Mouse (Mus musculus) embryonic facial prominence, embryonic 12.5 days (tissue): Measurements from ENCODE around the gene Mlf2. TPM values are rescaled to one million over a fixed set of nuclear protein-coding genes. Genes with fewer than 3 reads are reported as not detected.

Experiments
- ATAC-seq: fragments of 200-750 bp; cut with Nextera tagmentation; 2 replicates; pipeline ENCODE4 v1.8.0; 2017; ENCODE audit not compliant: insufficient number of reproducible peaks, insufficient read depth, low FRiP score, low TSS enrichment
- H3K27ac ChIP-seq: fragments of 300-500 bp; sonication (generic); 2 replicates; pipeline ENCODE4 v1.5.1; 2016; ENCODE audit warnings: mild to moderate bottlenecking
- H3K27me3 ChIP-seq: fragments of 300-500 bp; sonication (generic); 2 replicates; pipeline ENCODE4 v1.6.1; 2016; ENCODE audit warnings: mild to moderate bottlenecking, moderate library complexity
- H3K36me3 ChIP-seq: fragments of 300-500 bp; sonication (generic); 2 replicates; pipeline ENCODE4 v1.6.1; 2016; ENCODE audit warnings: mild to moderate bottlenecking
- H3K4me1 ChIP-seq: fragments of 300-500 bp; sonication (generic); 2 replicates; pipeline ENCODE4 v1.6.1; 2016
- H3K4me2 ChIP-seq: fragments of 300-500 bp; sonication (generic); replicated peaks from 2 replicates; pipeline ENCODE4 v1.6.1; 2016; ENCODE audit warnings: mild to moderate bottlenecking, moderate library complexity
- H3K4me3 ChIP-seq: fragments of 300-500 bp; sonication (generic); 2 replicates; pipeline ENCODE4 v1.5.1; 2016; ENCODE audit warnings: mild to moderate bottlenecking
- H3K9ac ChIP-seq: fragments of 300-500 bp; sonication (generic); 2 replicates; pipeline ENCODE4 v1.6.1; 2016; ENCODE audit warnings: mild to moderate bottlenecking, moderate library complexity
- H3K9me3 ChIP-seq: fragments of 300-500 bp; sonication (generic); 2 replicates; pipeline ENCODE4 v1.6.1; 2016; ENCODE audit warnings: mild to moderate bottlenecking, moderate library complexity
- WGBS: fragments of 180-500 bp; shearing (Covaris S2); methylation state at CpG from one replicate; pipeline ENCODE4 v1.1.7; 2016; 5-methylcytosine and 5-hydroxymethylcytosine counted together
- polyA plus RNA-seq: library from polyadenylated mRNA; unstranded; fragments of >200 nt; fragmentation: Nextera tagmentation; extraction: Ambion mirVana; gene quantifications from 2 replicates; pipeline ENCODE4 v1.2.1, GENCODE M21; 2016

The Mlf2 gene
- polyA plus RNA-seq, 1 experiment from 2014 or later, result 419 TPM

- WGBS, result 66% methylated on average over 10 of the region's 10 CpGs
- no peak for ATAC-seq
- no peak overlapping the region for H3K27ac ChIP-seq
- no peak overlapping the region for H3K4me3 ChIP-seq
- H3K9ac ChIP-seq, result no peak overlapping the region
- no peaks in the 10 kb centered on the region for H3K36me3 ChIP-seq
- H3K4me2 ChIP-seq, result no peak overlapping the region
- H3K27me3 ChIP-seq, result no peaks in the 10 kb centered on the region
- H3K9me3 ChIP-seq, result no peaks in the 10 kb centered on the region
- H3K4me1 ChIP-seq, result peaks cover 11% of the 10 kb centered on the region
Measured at GRCm38 (mm10) chr6:124900801-124901480, 30.2 kb upstream of the Mlf2 start.

DNA sequence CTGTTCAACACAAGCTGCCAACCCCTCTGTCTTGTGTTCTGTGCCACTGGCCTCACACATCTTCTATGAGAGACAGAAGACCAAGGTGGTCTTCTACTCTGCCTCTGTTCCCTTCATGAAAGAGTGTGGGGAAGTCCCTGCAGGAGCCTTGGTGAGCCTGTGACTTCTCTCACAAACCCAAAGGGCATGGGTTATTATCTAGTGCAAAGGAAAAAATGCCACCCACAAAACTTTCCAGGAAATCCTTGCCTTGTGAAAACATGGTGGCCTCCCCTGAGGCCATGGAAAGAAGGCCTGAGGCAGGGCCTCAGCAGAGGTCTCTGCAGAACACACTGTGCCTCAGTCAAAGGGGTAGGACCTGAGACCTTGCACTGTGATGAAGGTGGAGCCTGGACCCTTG lies 29.3 kb upstream of the Mlf2 start:
- H3K4me1 ChIP-seq, result peaks cover 11% of the 10 kb centered on the region
- no peaks in the 10 kb centered on the region for H3K36me3 ChIP-seq
- no peaks in the 10 kb centered on the region for H3K27me3 ChIP-seq
- ATAC-seq, result no peak
- no peak overlapping the region for H3K4me3 ChIP-seq
- no peak overlapping the region for H3K4me2 ChIP-seq
- H3K9me3 ChIP-seq, result no peaks in the 10 kb centered on the region
- H3K9ac ChIP-seq, result no peak overlapping the region
- no peak overlapping the region for H3K27ac ChIP-seq

- under 1% methylated on average over 23 of the region's 23 CpGs for WGBS
Measured at GRCm38 (mm10) chr6:124903580-124904151, 27.5 kb upstream of the Mlf2 start.

GRCm38 (mm10) chr6:124904161-124904981 lies 26.8 kb upstream of the Mlf2 start:
- 9% methylated on average over 24 of the region's 24 CpGs for WGBS
- no peaks in the 10 kb centered on the region for H3K9me3 ChIP-seq
- H3K4me3 ChIP-seq, result peak overlapping the region; percentile 49
- peak overlapping the region; percentile 98 for H3K27ac ChIP-seq
- H3K27me3 ChIP-seq, result peaks cover 4% of the 10 kb centered on the region; the same call in 1 of the 2 replicates
- no peaks in the 10 kb centered on the region for H3K36me3 ChIP-seq
- peak overlapping the region; percentile 71 for H3K4me2 ChIP-seq
- H3K9ac ChIP-seq, result peak overlapping the region; percentile 66
- ATAC-seq, result peak; percentile 48
- H3K4me1 ChIP-seq, result peaks cover 11% of the 10 kb centered on the region

More at GRCm38 (mm10) chr6:124903580-124904151, 27.5 kb upstream of the Mlf2 start:
- Histone ChIP-seq H3K4me3 (peak overlapping the region; percentile 49), H3K9me3 (no peaks in the 10 kb centered on the region), H3K36me3 (no peaks in the 10 kb centered on the region), H3K9ac (peak overlapping the region; percentile 66), H3K4me1 (peaks cover 11% of the 10 kb centered on the region), H3K4me2 (peak overlapping the region; percentile 71), H3K27me3 (peaks cover 4% of the 10 kb centered on the region; the same call in 1 of the 2 replicates), H3K27ac (peak overlapping the region; percentile 98)
- ATAC-seq, result peak; percentile 73

DNA sequence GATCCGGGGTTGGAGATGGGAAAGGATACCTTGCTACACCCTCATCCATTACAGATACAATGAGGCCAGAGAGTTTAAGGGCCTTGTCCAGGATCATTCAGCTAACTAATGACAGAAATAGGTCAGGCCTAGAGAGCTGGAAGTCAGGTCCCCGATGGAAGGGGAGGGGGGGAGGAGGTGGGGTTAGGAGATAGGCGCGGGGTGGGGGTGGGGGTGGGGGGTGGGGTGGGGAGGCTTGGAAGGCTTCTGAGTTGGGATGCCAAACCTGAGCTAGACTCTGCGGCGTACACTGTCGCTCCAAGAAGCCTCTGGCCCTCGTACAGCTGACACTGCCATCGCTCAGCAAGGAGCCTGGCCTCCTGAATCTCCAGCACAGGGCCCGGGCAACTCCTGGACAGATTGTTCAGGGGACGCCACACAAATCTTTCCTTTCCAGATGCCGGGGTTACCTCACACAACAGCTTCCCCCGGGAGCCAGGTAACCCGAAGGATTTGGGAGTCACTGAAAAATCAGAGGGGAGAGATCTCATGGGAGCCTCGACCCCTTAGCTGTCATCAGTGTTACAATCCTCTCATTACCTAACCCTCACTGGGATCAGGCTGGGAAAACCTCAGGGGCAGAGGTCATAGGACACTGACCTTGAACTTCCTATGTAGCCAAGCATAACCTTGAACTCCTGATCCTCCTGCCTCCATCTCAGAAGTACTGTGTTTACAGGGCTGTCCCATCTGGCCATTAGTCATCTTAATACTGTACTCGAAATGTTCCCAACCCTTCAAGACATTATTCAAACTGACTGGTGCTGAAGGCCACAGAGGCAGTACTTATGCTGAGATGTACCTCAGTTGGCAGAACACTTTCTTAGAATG lies 26.0 kb upstream of the Mlf2 start:
- peaks cover 18% of the 10 kb centered on the region for H3K4me1 ChIP-seq
- H3K9ac ChIP-seq, result peak overlapping the region; percentile 66
- peak overlapping the region; percentile 71 for H3K4me2 ChIP-seq
- WGBS, result 28% methylated on average over 14 of the region's 16 CpGs
- peak overlapping the region; percentile 49 for H3K4me3 ChIP-seq
- H3K36me3 ChIP-seq, result no peaks in the 10 kb centered on the region
- H3K27ac ChIP-seq, result peak overlapping the region; percentile 98
- H3K27me3 ChIP-seq, result peaks cover 12% of the 10 kb centered on the region; the same call in 1 of the 2 replicates
- no peak for ATAC-seq
- no peaks in the 10 kb centered on the region for H3K9me3 ChIP-seq

DNA sequence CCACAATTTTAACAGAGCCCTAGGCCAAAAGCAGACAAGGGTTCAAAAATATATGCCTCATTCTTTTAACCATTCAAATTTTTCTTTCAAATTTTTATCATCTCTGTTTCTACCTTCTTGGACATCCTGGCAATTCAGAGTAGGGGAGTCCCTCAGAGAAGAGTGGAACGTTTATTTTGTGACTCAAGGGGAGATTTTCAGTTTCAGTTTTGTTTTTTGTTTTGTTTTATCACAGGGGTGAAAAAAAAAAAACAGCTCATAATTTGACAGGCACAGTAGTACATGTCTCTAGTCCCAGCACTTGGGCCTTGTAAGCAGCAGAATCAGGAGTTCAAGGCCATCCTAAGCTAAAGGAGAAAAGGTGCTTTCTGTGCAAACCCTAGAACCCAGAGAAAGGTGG lies 23.4 kb upstream of the Mlf2 start:
- WGBS, result 78% methylated on average over 1 of the region's 1 CpGs

DNA sequence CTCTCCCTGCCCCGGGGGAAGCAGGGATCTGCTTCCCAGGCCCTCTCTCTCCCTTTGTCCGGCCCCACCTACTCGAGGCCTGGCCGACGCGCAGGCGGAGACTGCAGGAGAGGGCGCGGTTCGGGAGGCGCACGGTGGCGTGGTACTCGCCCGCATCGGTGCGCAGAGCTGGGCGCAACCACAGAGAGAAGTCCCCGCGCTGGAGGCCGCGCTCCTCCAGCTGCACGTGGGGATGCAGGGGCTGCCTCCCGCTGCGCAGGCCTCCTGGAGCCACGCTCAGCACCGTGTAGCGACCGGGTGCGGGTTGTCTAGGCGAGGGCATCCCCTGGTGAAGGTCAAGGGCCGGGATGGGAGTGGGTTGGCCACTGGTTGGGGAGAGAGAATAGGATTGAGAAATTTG lies 21.2 kb upstream of the Mlf2 start:
- Histone ChIP-seq H3K4me1 (peaks cover 31% of the 10 kb centered on the region), H3K36me3 (peaks cover 20% of the 10 kb centered on the region), H3K9ac (peak overlapping the region; percentile 46), H3K4me2 (peak overlapping the region; percentile 46), H3K27ac (no peak overlapping the region), H3K4me3 (0 out of 2 replicates have a peak overlapping the region, but pooled peaks have one; percentile 12), H3K9me3 (no peaks in the 10 kb centered on the region), H3K27me3 (peaks cover 22% of the 10 kb centered on the region)
- no peak for ATAC-seq
- WGBS, result 2% methylated on average over 31 of the region's 32 CpGs

More for the DNA sequence above, 23.4 kb upstream of the Mlf2 start:
- Histone ChIP-seq H3K9ac (no peak overlapping the region), H3K36me3 (no peaks in the 10 kb centered on the region), H3K4me2 (no peak overlapping the region), H3K4me3 (no peak overlapping the region), H3K27ac (no peak overlapping the region), H3K27me3 (peaks cover 22% of the 10 kb centered on the region), H3K4me1 (peaks cover 31% of the 10 kb centered on the region), H3K9me3 (no peaks in the 10 kb centered on the region)
- ATAC-seq, result no peak

- H3K9me3 ChIP-seq, result no peaks in the 10 kb centered on the region
- 16% methylated on average over 12 of the region's 13 CpGs for WGBS
- peak within 1 kb of the TSS; percentile 31; the same call in 1 of the 2 replicates for H3K9ac ChIP-seq
- no peak within 1 kb of the TSS for H3K27ac ChIP-seq
- no peak within 1 kb of the TSS for H3K4me3 ChIP-seq
- peak within 1 kb of the TSS; percentile 24 for H3K4me2 ChIP-seq
- H3K4me1 ChIP-seq, result peaks cover 39% of the 10 kb centered on the region
- H3K36me3 ChIP-seq, result peaks cover 20% of the 10 kb centered on the region
- ATAC-seq, result no peak
- peaks cover 22% of the 10 kb centered on the region for H3K27me3 ChIP-seq
Measured at GRCm38 (mm10) chr6:124911533-124912218, 19.5 kb upstream of the Mlf2 start, which contains the start of gene Lag3. TSS of gene Lag3 (minus strand) at chr6:124911705.

GRCm38 (mm10) chr6:124913214-124913613 lies 18.0 kb upstream of the Mlf2 start:
- Histone ChIP-seq H3K36me3 (peaks cover 20% of the 10 kb centered on the region), H3K27ac (no peak overlapping the region), H3K9me3 (no peaks in the 10 kb centered on the region), H3K9ac (no peak overlapping the region), H3K4me3 (no peak overlapping the region), H3K4me2 (no peak overlapping the region), H3K4me1 (peaks cover 41% of the 10 kb centered on the region), H3K27me3 (peaks cover 22% of the 10 kb centered on the region)
- WGBS, result 67% methylated on average over 6 of the region's 6 CpGs
- ATAC-seq, result no peak

DNA sequence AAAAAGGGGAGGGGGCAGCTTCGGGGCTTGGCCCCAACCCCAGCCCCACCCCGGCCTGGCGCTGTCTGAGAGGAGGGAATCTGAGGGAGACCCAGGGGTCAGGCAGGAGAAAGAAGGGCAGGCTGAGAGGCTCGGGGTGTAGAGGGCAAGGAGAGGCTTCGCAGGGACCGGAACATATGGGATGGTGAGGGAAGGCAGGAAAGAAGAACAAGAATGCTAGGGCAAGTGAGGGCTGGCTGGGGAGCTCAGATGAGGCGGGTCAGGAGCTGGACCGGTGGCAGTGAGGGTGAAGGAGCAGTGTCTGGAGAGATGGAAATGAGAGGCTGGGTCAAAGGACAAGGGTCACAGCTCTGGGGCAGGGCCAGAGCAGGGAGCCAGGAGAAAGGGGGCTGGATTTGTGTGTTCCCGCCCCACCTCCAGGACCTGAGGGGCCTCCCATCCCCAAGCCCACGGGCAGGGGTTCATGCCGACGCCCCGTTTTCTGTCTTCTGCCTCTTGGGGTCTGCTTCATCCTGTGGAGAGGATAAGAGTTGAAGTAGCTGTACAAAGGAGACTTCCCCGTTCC lies 17.4 kb upstream of the Mlf2 start:
- Histone ChIP-seq H3K9me3 (no peaks in the 10 kb centered on the region), H3K4me2 (0 out of 2 replicates have a peak overlapping the region, but pooled peaks have one; percentile 99), H3K9ac (no peak overlapping the region; the same call in 1 of the 2 replicates), H3K4me1 (peaks cover 47% of the 10 kb centered on the region), H3K27ac (no peak overlapping the region), H3K4me3 (no peak overlapping the region), H3K27me3 (peaks cover 18% of the 10 kb centered on the region), H3K36me3 (peaks cover 20% of the 10 kb centered on the region)
- ATAC-seq, result no peak
- 52% methylated on average over 14 of the region's 14 CpGs for WGBS
